Mouse (Mus musculus) CH12.LX (cell line): ENCODE measurements at regions not wholly inside any gene's neighbourhood (a gene's known extent, or its start where the extent isn't known, plus 50 kb on each side); places are given as distances from the start of the nearest gene placed in this dataset.

ENCODE experiments used
- DNase-seq: peaks from one replicate; pipeline ENCODE4 v3.0.0-alpha.2; 2013; ENCODE audit errors: extremely low read depth
- H3K27ac ChIP-seq: 2 replicates; pipeline ENCODE4 v1.5.1; 2012; ENCODE audit warnings: low read depth, mild to moderate bottlenecking, control low read depth, moderate library complexity; ENCODE audit not compliant: insufficient read depth
- H3K27me3 ChIP-seq: replicated peaks from 2 replicates; pipeline ENCODE3; 2012; ENCODE audit warnings: inconsistent platforms
- H3K36me3 ChIP-seq, 2 experiments: replicated peaks in 1 of 2; 2 replicates each; pipeline versions ENCODE3 to v1.6.1; 2012; ENCODE audit warnings: inconsistent platforms in 1 of 2, low read length in 1 of 2, mild to moderate bottlenecking in 1 of 2, mixed read lengths in 1 of 2, moderate library complexity in 1 of 2; ENCODE audit not compliant: control insufficient read depth in 1 of 2, insufficient read depth in 1 of 2
- H3K4me1 ChIP-seq, 2 experiments: 2 replicates each; pipeline ENCODE4 v1.6.1; 2012; ENCODE audit warnings: inconsistent platforms in 1 of 2, moderate library complexity in 1 of 2; ENCODE audit not compliant: insufficient read depth in 2 of 2, control insufficient read depth in 1 of 2
- H3K4me2 ChIP-seq: 2 replicates; pipeline ENCODE4 v1.6.1; 2012; ENCODE audit warnings: low read depth, mild to moderate bottlenecking, control low read depth; ENCODE audit not compliant: poor library complexity, insufficient read depth, severe bottlenecking
- H3K4me3 ChIP-seq, 3 experiments: fragments of 150-350 bp in 1 of 3; sonication (generic) in 1 of 3; replicated peaks in 1 of 3; 2 replicates each; pipeline versions ENCODE3 to v1.5.1; 2011 to 2012; ENCODE audit warnings: low read depth in 2 of 3, low read length in 2 of 3, mild to moderate bottlenecking in 2 of 3, moderate library complexity in 2 of 3, control low read depth in 1 of 3, improper control_type of control experiment in 1 of 3, inconsistent platforms in 1 of 3, mixed read lengths in 1 of 3; ENCODE audit not compliant: poor library complexity in 1 of 3
- H3K79me2 ChIP-seq: replicated peaks from 2 replicates; pipeline ENCODE4 v1.6.1; 2012; ENCODE audit warnings: mild to moderate bottlenecking, moderate library complexity; ENCODE audit not compliant: control insufficient read depth, poor library complexity, insufficient read depth, severe bottlenecking; ENCODE audit errors: extremely low read depth
- H3K9ac ChIP-seq: 2 replicates; pipeline ENCODE4 v1.6.1; 2012; ENCODE audit warnings: low read depth, mild to moderate bottlenecking, control low read depth, moderate library complexity; ENCODE audit not compliant: insufficient read depth
- H3K9me3 ChIP-seq: replicated peaks from 2 replicates; pipeline ENCODE3; 2012; ENCODE audit warnings: low read length, inconsistent platforms, mixed read lengths
- BHLHE40 ChIP-seq: IDR thresholded peaks from 2 replicates; pipeline ENCODE4 v1.6.1; 2011; ENCODE audit warnings: mild to moderate bottlenecking, low read depth, low read length, improper control_type of control experiment
- CHD1 ChIP-seq: IDR thresholded peaks from 2 replicates; pipeline ENCODE4 v1.6.1; 2012; ENCODE audit warnings: low read depth, low read length, improper control_type of control experiment, inconsistent platforms
- CHD2 ChIP-seq: IDR thresholded peaks from 2 replicates; pipeline ENCODE4 v1.6.1; 2011; ENCODE audit warnings: low read length, improper control_type of control experiment
- CTCF ChIP-seq, 2 experiments: IDR thresholded peaks in 1 of 2; conservative IDR thresholded peaks in 1 of 2; 2 replicates each; pipeline ENCODE4 v1.5.1; 2011 to 2012; ENCODE audit warnings: low read depth in 2 of 2, low read length in 2 of 2, improper control_type of control experiment in 1 of 2, inconsistent platforms in 1 of 2, mild to moderate bottlenecking in 1 of 2, moderate library complexity in 1 of 2
- ELF1 ChIP-seq: IDR thresholded peaks from 2 replicates; pipeline ENCODE4 v1.6.1; 2014; ENCODE audit warnings: low read depth, mild to moderate bottlenecking, inconsistent platforms, low read length, improper control_type of control experiment
- ETS1 ChIP-seq: conservative IDR thresholded peaks from 2 replicates; pipeline ENCODE4 v1.6.1; 2012; ENCODE audit warnings: low read depth, mild to moderate bottlenecking, inconsistent platforms, low read length, improper control_type of control experiment, moderate library complexity
- GABPA ChIP-seq: IDR thresholded peaks from 2 replicates; pipeline ENCODE4 v1.6.1; 2012; ENCODE audit warnings: low read depth, low read length, improper control_type of control experiment, inconsistent platforms; ENCODE audit not compliant: insufficient replicate concordance
- HCFC1 ChIP-seq: IDR thresholded peaks from 2 replicates; pipeline ENCODE4 v1.6.1; 2012; ENCODE audit warnings: low read depth, mild to moderate bottlenecking, inconsistent platforms, low read length, improper control_type of control experiment
- IRF4 ChIP-seq: IDR thresholded peaks from 2 replicates; pipeline ENCODE4 v1.6.1; 2014; ENCODE audit warnings: low read depth, mild to moderate bottlenecking, inconsistent platforms, low read length, improper control_type of control experiment
- JUN ChIP-seq: IDR thresholded peaks from 2 replicates; pipeline ENCODE4 v1.6.1; 2011; ENCODE audit warnings: low read depth, mild to moderate bottlenecking, low read length, improper control_type of control experiment, moderate library complexity; ENCODE audit not compliant: insufficient read depth
- KAT2A ChIP-seq: IDR thresholded peaks from 2 replicates; pipeline ENCODE4 v1.6.1; 2012; ENCODE audit warnings: low read length, improper control_type of control experiment, inconsistent platforms; ENCODE audit not compliant: insufficient replicate concordance
- MEF2A ChIP-seq: IDR thresholded peaks from 2 replicates; pipeline ENCODE4 v1.6.1; 2014; ENCODE audit warnings: low read depth, mild to moderate bottlenecking, inconsistent platforms, low read length, improper control_type of control experiment, borderline replicate concordance
- MXI1 ChIP-seq: IDR thresholded peaks from 2 replicates; pipeline ENCODE4 v1.6.1; 2011; ENCODE audit warnings: mild to moderate bottlenecking, low read depth, low read length, improper control_type of control experiment
- MYC ChIP-seq: IDR thresholded peaks from 2 replicates; pipeline ENCODE4 v1.6.1; 2011; ENCODE audit warnings: low read depth, mild to moderate bottlenecking, improper control_type of control experiment, low read length
- NELFE ChIP-seq: IDR thresholded peaks from 2 replicates; pipeline ENCODE4 v1.6.1; 2011; ENCODE audit warnings: low read depth, low read length, improper control_type of control experiment
- NRF1 ChIP-seq: IDR thresholded peaks from 2 replicates; pipeline ENCODE4 v1.6.1; 2014; ENCODE audit warnings: low read depth, mild to moderate bottlenecking, inconsistent platforms, low read length, improper control_type of control experiment, moderate library complexity
- POLR2A ChIP-seq: IDR thresholded peaks from 2 replicates; pipeline ENCODE4 v1.6.1; 2011; ENCODE audit warnings: low read depth, mild to moderate bottlenecking, improper control_type of control experiment, low read length
- RCOR1 ChIP-seq: conservative IDR thresholded peaks from 2 replicates; pipeline ENCODE4 v1.6.1; 2012; ENCODE audit warnings: low read depth, mild to moderate bottlenecking, inconsistent platforms, low read length, improper control_type of control experiment
- SIN3A ChIP-seq: IDR thresholded peaks from 2 replicates; pipeline ENCODE4 v1.6.1; 2012; ENCODE audit warnings: low read length, improper control_type of control experiment, inconsistent platforms
- TBP ChIP-seq: conservative IDR thresholded peaks from 2 replicates; pipeline ENCODE4 v1.6.1; 2011; ENCODE audit warnings: low read depth, low read length, improper control_type of control experiment
- TCF12 ChIP-seq: IDR thresholded peaks from 2 replicates; pipeline ENCODE4 v1.6.1; 2014; ENCODE audit warnings: low read depth, mild to moderate bottlenecking, inconsistent platforms, low read length, improper control_type of control experiment
- USF1 ChIP-seq: IDR thresholded peaks from 2 replicates; pipeline ENCODE4 v1.6.1; 2014; ENCODE audit warnings: low read depth, mild to moderate bottlenecking, inconsistent platforms, low read length, improper control_type of control experiment
- ZC3H11A ChIP-seq: IDR thresholded peaks from 2 replicates; pipeline ENCODE4 v1.6.1; 2012; ENCODE audit warnings: low read depth, mild to moderate bottlenecking, inconsistent platforms, low read length, improper control_type of control experiment
- ZKSCAN1 ChIP-seq: IDR thresholded peaks from 2 replicates; pipeline ENCODE4 v1.6.1; 2012; ENCODE audit warnings: low read depth, inconsistent platforms, low read length, improper control_type of control experiment, borderline replicate concordance
- ZMIZ1 ChIP-seq: IDR thresholded peaks from 2 replicates; pipeline ENCODE4 v1.6.1; 2012; ENCODE audit warnings: low read depth, mild to moderate bottlenecking, inconsistent platforms, low read length, improper control_type of control experiment
- ZNF384 ChIP-seq: IDR thresholded peaks from 2 replicates; pipeline ENCODE4 v1.6.1; 2012; ENCODE audit warnings: low read depth, low read length, improper control_type of control experiment, inconsistent platforms
- dilution Hi-C: fragments of 300-500 bp; cut with MboI; formaldehyde crosslinking; loops from 2 replicates; pipeline ENCODE4 v1.14.3; 2020; ENCODE audit warnings: low sequenced_read_pairs; ENCODE audit not compliant: extremely low pct_unique_long_range_greater_than_20kb, extremely low pct_ligation_motif_present
- in situ Hi-C: fragments of 300-500 bp; cut with MboI; formaldehyde crosslinking; loops from 3 replicates; pipeline ENCODE4 v1.14.3; 2019; ENCODE audit warnings: low sequenced_read_pairs, low pct_ligation_motif_present, low pct_unique_long_range_greater_than_20kb, mixed read lengths

DNA sequence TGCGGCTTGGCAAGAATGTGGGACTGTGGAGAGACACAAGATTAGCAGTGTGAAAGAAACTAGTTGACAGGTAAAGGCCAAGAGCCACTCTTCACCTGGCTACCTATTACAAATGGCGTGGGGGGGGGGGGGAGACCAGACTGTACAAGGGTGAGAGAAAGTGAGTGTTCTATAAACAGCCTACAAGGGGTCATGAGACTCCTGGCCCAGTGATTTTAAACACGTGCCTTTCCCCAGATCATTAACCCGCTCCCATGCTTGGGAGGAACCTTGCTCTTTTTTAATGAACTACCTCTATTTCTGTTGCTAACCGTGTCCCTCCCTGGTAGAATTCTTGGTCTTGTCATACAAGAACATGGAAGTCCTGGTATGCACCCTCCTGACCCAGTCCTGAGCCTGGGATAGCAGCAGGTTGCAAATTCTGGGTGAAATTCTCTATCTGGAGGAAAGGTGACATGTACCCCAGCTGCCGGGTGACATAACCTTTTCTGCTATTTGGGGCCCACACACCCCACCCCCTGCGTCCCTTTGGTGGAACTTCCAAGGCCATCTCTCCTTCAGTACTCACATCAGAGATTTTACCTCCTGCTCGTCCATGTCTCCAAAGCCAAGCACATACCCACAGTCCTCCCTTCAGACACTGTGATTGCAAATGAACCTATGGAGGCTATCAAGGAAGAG, 340.8 kb upstream of the Hs6st1 start:
- Histone ChIP-seq H3K9me3 (no peaks in the 10 kb centered on the region), H3K36me3 (no peaks in the 10 kb centered on the region), H3K27ac (no peak overlapping the region), H3K27me3 (no peaks in the 10 kb centered on the region), H3K79me2 (no peaks in the 10 kb centered on the region)
- in situ Hi-C loops, result no loop called here
- no peak for TF ChIP-seq TBP
- TF ChIP-seq CHD1, result no peak
- no peak for TF ChIP-seq ETS1
- no peak for TF ChIP-seq MYC
- TF ChIP-seq MXI1, result no peak
- no peak for TF ChIP-seq BHLHE40
- no peak for TF ChIP-seq CTCF (conservative IDR thresholded peaks at IDR 0.05 in 1 of 2, IDR thresholded peaks at IDR 0.05 in 1 of 2; ENCODE audit: low read depth in 2 of 2, low read length in 2 of 2)
- no peak for TF ChIP-seq ZMIZ1
- TF ChIP-seq NELFE, result no peak
- no peak for TF ChIP-seq GABPA
- no peak for TF ChIP-seq IRF4
- no peak for TF ChIP-seq CHD2
- no peak for TF ChIP-seq NRF1
- TF ChIP-seq ZNF384, result no peak
- TF ChIP-seq ZC3H11A, result no peak
- no peak for TF ChIP-seq KAT2A
- no peak for TF ChIP-seq ELF1
- TF ChIP-seq JUN, result no peak
- TF ChIP-seq SIN3A, result no peak
- no peak for TF ChIP-seq MEF2A
- TF ChIP-seq, all 38 proteins: peak for 0
- dilution Hi-C loops, result no loop called here
- no peak for DNase-seq
- Histone ChIP-seq H3K4me1 (no peaks in the 10 kb centered on the region), H3K4me3 (no peak overlapping the region), H3K4me2 (no peak overlapping the region), H3K9ac (no peak overlapping the region)

DNA sequence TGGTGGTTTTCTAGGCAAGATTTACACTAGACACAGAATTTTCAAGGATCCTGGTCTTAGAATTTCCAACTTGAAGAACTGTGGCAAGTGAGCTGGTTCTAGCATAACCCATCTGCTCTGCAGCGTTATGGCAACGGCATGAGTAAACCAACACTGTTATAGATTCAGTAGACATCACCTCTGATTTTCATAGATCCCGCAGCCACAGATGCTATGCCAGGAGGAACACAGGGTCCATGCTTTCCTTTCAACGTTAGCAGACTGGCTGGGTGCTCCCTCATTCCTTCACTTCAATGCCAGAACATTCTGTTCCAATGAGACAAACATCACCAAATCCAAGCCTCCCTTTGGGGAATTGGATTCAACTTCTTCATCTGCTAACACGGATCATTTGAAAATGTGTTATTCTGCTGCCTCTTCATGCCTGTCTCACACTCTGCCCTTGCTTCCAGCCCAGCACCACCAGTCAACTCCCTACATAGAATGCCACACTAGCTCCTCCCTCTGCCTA, 338.4 kb upstream of the Hs6st1 start:
- no peaks in the 10 kb centered on the region for H3K27me3 ChIP-seq
- no peak overlapping the region for H3K9ac ChIP-seq
- H3K79me2 ChIP-seq, result no peaks in the 10 kb centered on the region
- no peak for DNase-seq
- H3K36me3 ChIP-seq, result no peaks in the 10 kb centered on the region
- dilution Hi-C loops, result no loop called here
- H3K4me2 ChIP-seq, result no peak overlapping the region
- in situ Hi-C loops, result no loop called here
- no peaks in the 10 kb centered on the region for H3K9me3 ChIP-seq
- TF ChIP-seq RCOR1 (no peak), USF1 (no peak), POLR2A (no peak), ZMIZ1 (no peak), HCFC1 (no peak), BHLHE40 (no peak), NRF1 (no peak), JUN (no peak), TBP (no peak), TCF12 (no peak), CHD2 (no peak), ZKSCAN1 (no peak), NELFE (no peak), MXI1 (no peak), CTCF (conservative IDR thresholded peaks at IDR 0.05 in 1 of 2, IDR thresholded peaks at IDR 0.05 in 1 of 2; ENCODE audit: low read depth in 2 of 2, low read length in 2 of 2) (no peak)
- no peak overlapping the region for H3K4me3 ChIP-seq
- no peak overlapping the region for H3K27ac ChIP-seq
- H3K4me1 ChIP-seq, result no peaks in the 10 kb centered on the region
